Mouse (Mus musculus) kidney, adult 18-20 months (tissue): ENCODE measurements around the gene Birc7.

Source experiments
- DNase-seq: peaks from one replicate; pipeline ENCODE4 v3.0.0; 2021

Gene Birc7

GRCm38 (mm10) chr2:180905556-180906221 is 23.1 kb upstream of the Birc7 start:
- no peak for DNase-seq

GRCm38 (mm10) chr2:180910928-180911327 is 17.9 kb upstream of the Birc7 start:
- no peak for DNase-seq

- no peak for DNase-seq
Measured at GRCm38 (mm10) chr2:180915886-180916433, 12.9 kb upstream of the Birc7 start.

GRCm38 (mm10) chr2:180919913-180920809 is 8.7 kb upstream of the Birc7 start:
- no peak for DNase-seq

- peak; percentile 99 for DNase-seq
Measured at GRCm38 (mm10) chr2:180920810-180921400, 7.9 kb upstream of the Birc7 start, which contains the start of gene Ythdf1. Ythdf1 (minus strand) TSS chr2:180920949.

- no peak for DNase-seq
Measured at GRCm38 (mm10) chr2:180922739-180923138, 6.1 kb upstream of the Birc7 start.

- peak; percentile 82 for DNase-seq
Measured at GRCm38 (mm10) chr2:180925176-180925575, 3.6 kb upstream of the Birc7 start.

GRCm38 (mm10) chr2:180932418-180932817 is 3.6 kb downstream of the Birc7 start:
- DNase-seq = no peak

- no peak for DNase-seq
Measured at GRCm38 (mm10) chr2:180940187-180940586, 11.4 kb downstream of the Birc7 start.

- no peak for DNase-seq
Measured at GRCm38 (mm10) chr2:180941869-180942268, 13.0 kb downstream of the Birc7 start.

- no peak for DNase-seq
Measured at GRCm38 (mm10) chr2:180949947-180950346, 21.1 kb downstream of the Birc7 start.

GRCm38 (mm10) chr2:180952731-180953171 is 23.9 kb downstream of the Birc7 start:
- no peak for DNase-seq

GRCm38 (mm10) chr2:180953638-180954037 is 24.8 kb downstream of the Birc7 start:
- no peak for DNase-seq

- DNase-seq = peak; percentile 24
Measured at GRCm38 (mm10) chr2:180954061-180955047, 25.5 kb downstream of the Birc7 start, which contains the start of gene Nkain4. Nkain4 (minus strand) TSS chr2:180954699.

- no peak for DNase-seq
Measured at GRCm38 (mm10) chr2:180959605-180960004, 30.8 kb downstream of the Birc7 start.

- DNase-seq = no peak
Measured at GRCm38 (mm10) chr2:180960187-180960586, 31.4 kb downstream of the Birc7 start.

GRCm38 (mm10) chr2:180962616-180963308 is 33.9 kb downstream of the Birc7 start:
- DNase-seq = peak; percentile 17

- peak; percentile 79 for DNase-seq
Measured at GRCm38 (mm10) chr2:180963956-180964355, 35.1 kb downstream of the Birc7 start.

- DNase-seq = no peak
Measured at GRCm38 (mm10) chr2:180966092-180966882, 37.5 kb downstream of the Birc7 start.
